Mouse (Mus musculus): ENCODE data around the gene Tlr5. TPM values are rescaled to one million over a fixed set of nuclear protein-coding genes. Genes with fewer than 3 reads are reported as not detected.

Gene Tlr5
- total and polyA plus RNA-seq, 3 experiments, result not detected

DNA sequence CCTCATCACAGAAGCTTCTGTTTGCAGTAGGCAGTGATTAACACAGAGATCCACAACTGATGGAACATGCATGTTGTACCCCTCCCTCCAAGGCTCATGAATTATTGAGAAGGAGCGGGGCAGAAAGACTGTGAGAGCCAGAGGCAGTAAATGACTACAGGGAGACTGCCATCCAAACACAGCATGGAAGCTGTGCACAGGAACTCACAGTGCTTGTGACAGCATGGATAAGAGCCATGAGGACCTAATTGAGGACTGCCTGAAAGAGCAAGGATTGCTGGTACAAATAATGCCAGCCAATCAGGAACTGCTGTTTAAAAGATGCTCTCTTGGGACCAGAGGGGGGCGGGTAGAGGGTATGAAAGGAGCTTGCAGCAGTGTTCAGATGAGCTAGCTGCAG is 12.7 kb upstream of the Tlr5 start:
- no peaks in the 10 kb centered on the region for H3K9me3 ChIP-seq (replicated peaks; ENCODE audit: low read length)
- no peaks in the 10 kb centered on the region for H3K27me3 ChIP-seq (replicated peaks)
- H3K36me3 ChIP-seq (replicated peaks in 1 of 2; ENCODE audit: control insufficient read depth in 1 of 2, insufficient read depth in 1 of 2, low read length in 1 of 2), result no peaks in the 10 kb centered on the region
- TF ChIP-seq IRF4 (IDR thresholded peaks at IDR 0.05; ENCODE audit: low read depth, low read length) (no peak), TBP (conservative IDR thresholded peaks at IDR 0.05; ENCODE audit: low read depth, low read length) (no peak), NRF1 (IDR thresholded peaks at IDR 0.05; ENCODE audit: low read depth, low read length) (no peak), ETS1 (conservative IDR thresholded peaks at IDR 0.05; ENCODE audit: low read depth, low read length) (no peak), KAT2A (IDR thresholded peaks at IDR 0.05; ENCODE audit: insufficient replicate concordance, low read length) (no peak), ZNF384 (IDR thresholded peaks at IDR 0.05; ENCODE audit: low read depth, low read length) (no peak)
- DNase-seq (ENCODE audit: extremely low read depth), result no peak
- no peak overlapping the region for H3K4me3 ChIP-seq (replicated peaks in 1 of 3; ENCODE audit: low read depth in 2 of 3, low read length in 2 of 3, poor library complexity in 1 of 3)
- no peak overlapping the region for H3K4me2 ChIP-seq (ENCODE audit: insufficient read depth, low read depth, poor library complexity, severe bottlenecking)
- no peaks in the 10 kb centered on the region for H3K79me2 ChIP-seq (replicated peaks; ENCODE audit: control insufficient read depth, extremely low read depth, insufficient read depth, poor library complexity, severe bottlenecking)
- in situ Hi-C loops (cut with MboI; ENCODE audit: low pct_ligation_motif_present, low pct_unique_long_range_greater_than_20kb, low sequenced_read_pairs), result no loop called here
- dilution Hi-C loops (cut with MboI; ENCODE audit: extremely low pct_ligation_motif_present, extremely low pct_unique_long_range_greater_than_20kb, low sequenced_read_pairs), result no loop called here
- H3K27ac ChIP-seq (ENCODE audit: insufficient read depth, low read depth), result no peak overlapping the region
- H3K4me1 ChIP-seq (ENCODE audit: control insufficient read depth in 1 of 2, insufficient read depth in 2 of 2), result peaks cover 0 to 14% of the 10 kb centered on the region in 2 experiments; a peak in 2 of 4 replicates
- no peak overlapping the region for H3K9ac ChIP-seq (ENCODE audit: insufficient read depth, low read depth)

DNA sequence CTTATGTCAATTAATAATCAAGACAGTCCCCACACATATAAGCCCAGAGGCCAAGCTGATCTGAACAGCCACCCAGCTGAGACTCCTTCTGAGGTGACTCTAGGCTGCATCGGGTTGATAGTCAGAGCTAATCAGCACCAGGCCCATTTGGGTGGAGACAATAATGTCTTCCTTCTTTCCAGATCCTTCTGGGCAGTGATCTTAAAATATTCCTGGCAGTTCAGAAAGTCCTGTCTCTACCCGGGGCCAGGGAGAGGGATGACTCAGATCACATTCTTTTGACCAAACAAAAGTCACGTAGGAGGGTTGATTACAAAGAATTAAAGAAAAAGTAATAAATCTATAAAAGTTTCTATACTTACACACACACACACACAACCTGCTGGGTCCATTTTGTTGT is 10.7 kb upstream of the Tlr5 start:
- no peaks in the 10 kb centered on the region for H3K79me2 ChIP-seq (replicated peaks; ENCODE audit: control insufficient read depth, extremely low read depth, insufficient read depth, poor library complexity, severe bottlenecking)
- H3K4me2 ChIP-seq (ENCODE audit: insufficient read depth, low read depth, poor library complexity, severe bottlenecking), result no peak overlapping the region
- H3K4me3 ChIP-seq (replicated peaks in 1 of 3; ENCODE audit: low read depth in 2 of 3, low read length in 2 of 3, poor library complexity in 1 of 3), result no peak overlapping the region
- no peak overlapping the region for H3K27ac ChIP-seq (ENCODE audit: insufficient read depth, low read depth)
- no peak overlapping the region for H3K9ac ChIP-seq (ENCODE audit: insufficient read depth, low read depth)
- in situ Hi-C loops (cut with MboI; ENCODE audit: low pct_ligation_motif_present, low pct_unique_long_range_greater_than_20kb, low sequenced_read_pairs) (no loop called here), dilution Hi-C loops (cut with MboI; ENCODE audit: extremely low pct_ligation_motif_present, extremely low pct_unique_long_range_greater_than_20kb, low sequenced_read_pairs) (no loop called here)
- H3K36me3 ChIP-seq (replicated peaks in 1 of 2; ENCODE audit: control insufficient read depth in 1 of 2, insufficient read depth in 1 of 2, low read length in 1 of 2), result no peaks in the 10 kb centered on the region
- H3K4me1 ChIP-seq (ENCODE audit: control insufficient read depth in 1 of 2, insufficient read depth in 2 of 2), result peaks cover 0 to 10% of the 10 kb centered on the region in 2 experiments; a peak in 1 of 4 replicates
- no peaks in the 10 kb centered on the region for H3K27me3 ChIP-seq (replicated peaks)
- TF ChIP-seq ETS1 (conservative IDR thresholded peaks at IDR 0.05; ENCODE audit: low read depth, low read length) (no peak), JUND (conservative IDR thresholded peaks at IDR 0.05; ENCODE audit: low read depth, low read length) (no peak), USF2 (conservative IDR thresholded peaks at IDR 0.05; ENCODE audit: low read depth, low read length) (no peak), HCFC1 (IDR thresholded peaks at IDR 0.05; ENCODE audit: low read depth, low read length) (no peak), E2F4 (IDR thresholded peaks at IDR 0.05; ENCODE audit: insufficient replicate concordance, low read depth, low read length) (no peak), MXI1 (IDR thresholded peaks at IDR 0.05; ENCODE audit: low read depth, low read length) (no peak), ZC3H11A (IDR thresholded peaks at IDR 0.05; ENCODE audit: low read depth, low read length) (no peak), TCF12 (IDR thresholded peaks at IDR 0.05; ENCODE audit: low read depth, low read length) (no peak), JUN (IDR thresholded peaks at IDR 0.05; ENCODE audit: insufficient read depth, low read depth, low read length) (no peak), ZKSCAN1 (IDR thresholded peaks at IDR 0.05; ENCODE audit: borderline replicate concordance, low read depth, low read length) (no peak)
- no peaks in the 10 kb centered on the region for H3K9me3 ChIP-seq (replicated peaks; ENCODE audit: low read length)
- no peak for DNase-seq (ENCODE audit: extremely low read depth)

Data from CH12.LX (cell line).